Mouse (Mus musculus): ENCODE results near the gene Dhtkd1. TPM values are rescaled to one million over a fixed set of nuclear protein-coding genes. Genes with fewer than 3 reads are reported as not detected.

Gene Dhtkd1
- polyA plus RNA-seq, 2 experiments from 2014 or later, result 0.37 TPM; not detected in 1

Other genes with a start within 250 kb of the Dhtkd1 start
- gene Camk1d, start 228.3 kb downstream of the Dhtkd1 start, polyA plus RNA-seq (2017; shearing (Covaris generic)), result 10 to 100 TPM in 1 of 2 experiments, 1 to 10 TPM in 1; 8.3 to 10.5 TPM
- gene Nudt5, start 97.8 kb downstream of the Dhtkd1 start, polyA plus RNA-seq (2017; shearing (Covaris generic)), result 10 to 100 TPM; 52.1 to 59.6 TPM
- 100 to 1,000 TPM; 159 to 183 TPM for gene Cdc123, start 97.6 kb downstream of the Dhtkd1 start, polyA plus RNA-seq (2017; shearing (Covaris generic))
- gene Gm13199, start 79.9 kb downstream of the Dhtkd1 start, polyA plus RNA-seq (2017; shearing (Covaris generic)), result 1 to 10 TPM in 1 of 2 experiments, under 1 TPM in 1; 0.97 to 1.0 TPM
- 10 to 100 TPM; 13.4 to 14.8 TPM for gene Sec61a2, start 47.4 kb downstream of the Dhtkd1 start, polyA plus RNA-seq (2017; shearing (Covaris generic))
- 10 to 100 TPM; 16.9 to 18.7 TPM for gene Upf2, start 8.7 kb upstream of the Dhtkd1 start, polyA plus RNA-seq (2017; shearing (Covaris generic))
- gene Proser2, start 187.4 kb upstream of the Dhtkd1 start, polyA plus RNA-seq (2017; shearing (Covaris generic)), result not detected

All from activated CD4-positive, CD25-positive, alpha-beta regulatory T cell, adult 4 months (primary cell).